Mouse (Mus musculus) stomach, postnatal 0 days (tissue): ENCODE measurements around the gene Rundc1. TPM values are rescaled to one million over a fixed set of nuclear protein-coding genes. Genes with fewer than 3 reads are reported as not detected.
A peak's percentile ranks its signal among the peaks of the same experiment; 100 is the strongest.

Experiments
- ATAC-seq: fragments of 200-750 bp; cut with Nextera tagmentation; 2 replicates; pipeline ENCODE4 v1.8.0; 2017; ENCODE audit not compliant: low FRiP score, low TSS enrichment
- DNase-seq: peaks from one replicate; pipeline ENCODE4 v3.0.0-alpha.2; 2016; ENCODE audit warnings: low spot score
- H3K27ac ChIP-seq: fragments of 300-500 bp; sonication (generic); replicated peaks from 2 replicates; pipeline ENCODE4 v1.5.1; 2014; ENCODE audit warnings: mild to moderate bottlenecking, control low read depth
- H3K27me3 ChIP-seq: fragments of 300-500 bp; sonication (generic); 2 replicates; pipeline ENCODE4 v1.6.1; 2014; ENCODE audit warnings: low read length; ENCODE audit not compliant: control insufficient read depth, insufficient read depth
- H3K36me3 ChIP-seq: fragments of 300-500 bp; sonication (generic); 2 replicates; pipeline ENCODE4 v1.6.1; 2014; ENCODE audit warnings: low read length, mixed read lengths; ENCODE audit not compliant: control insufficient read depth, insufficient read depth
- H3K4me1 ChIP-seq: fragments of 300-500 bp; sonication (generic); replicated peaks from 2 replicates; pipeline ENCODE4 v1.6.1; 2014; ENCODE audit warnings: antibody characterized with exemption; ENCODE audit not compliant: control insufficient read depth, insufficient read depth
- H3K4me2 ChIP-seq: fragments of 300-500 bp; sonication (generic); replicated peaks from 2 replicates; pipeline ENCODE4 v1.6.1; 2014; ENCODE audit warnings: low read depth, mild to moderate bottlenecking, control low read depth, moderate library complexity
- H3K4me3 ChIP-seq: fragments of 300-500 bp; sonication (generic); 2 replicates; pipeline ENCODE4 v1.5.1; 2014; ENCODE audit warnings: low read depth, low read length, control low read depth
- H3K9ac ChIP-seq: fragments of 300-500 bp; sonication (generic); 2 replicates; pipeline ENCODE4 v1.6.1; 2014; ENCODE audit warnings: mild to moderate bottlenecking, low read length, control low read depth, mixed read lengths
- H3K9me3 ChIP-seq: fragments of 300-500 bp; sonication (generic); 2 replicates; pipeline ENCODE4 v1.6.1; 2016; ENCODE audit warnings: low read length; ENCODE audit not compliant: control insufficient read depth
- CTCF ChIP-seq: IDR thresholded peaks from 2 replicates; pipeline ENCODE4 v1.5.1; 2016; ENCODE audit warnings: antibody characterized with exemption, low read depth, mild to moderate bottlenecking, moderate library complexity
- EP300 ChIP-seq: optimal IDR thresholded peaks from 2 replicates; pipeline ENCODE3; 2016; ENCODE audit warnings: antibody characterized with exemption
- WGBS: fragments of 180-500 bp; shearing (Covaris S2); extraction: QIAGEN DNeasy Blood & Tissue Kit; methylation state at CpG from one replicate; pipeline ENCODE4 v1.1.7; 2014; 5-methylcytosine and 5-hydroxymethylcytosine counted together
- polyA plus RNA-seq: library from polyadenylated mRNA; unstranded; fragments of >200 nt; fragmentation: Nextera tagmentation; extraction: Ambion mirVana; gene quantifications from 2 replicates; pipeline ENCODE4 v1.2.1, GENCODE M21; 2015

The Rundc1 gene
- polyA plus RNA-seq, 1 experiment from 2014 or later, result 11.3 TPM

- Histone ChIP-seq H3K4me1 (peaks cover 9% of the 10 kb centered on the region), H3K9ac (peak overlapping the region; percentile 64), H3K9me3 (no peaks in the 10 kb centered on the region), H3K27me3 (no peaks in the 10 kb centered on the region), H3K4me3 (peak overlapping the region; percentile 75), H3K4me2 (peak overlapping the region; percentile 95), H3K27ac (peak overlapping the region; percentile 45; the same call in 1 of the 2 replicates), H3K36me3 (no peaks in the 10 kb centered on the region)
- DNase-seq (peak; percentile 80), ATAC-seq (peak; percentile 55)
- under 1% methylated on average over 51 of the region's 54 CpGs for WGBS
- TF ChIP-seq EP300 (no peak), CTCF (peak; percentile 81)
These were observed 42.8 kb downstream of the Rundc1 start for GRCm38 (mm10) chr11:101467477-101468262.

GRCm38 (mm10) chr11:101468263-101468688 lies 43.4 kb downstream of the Rundc1 start:
- Histone ChIP-seq H3K4me1 (peaks cover 8% of the 10 kb centered on the region), H3K4me2 (peak overlapping the region; percentile 95), H3K9ac (peak overlapping the region; percentile 64), H3K27ac (peak overlapping the region; percentile 45; the same call in 1 of the 2 replicates), H3K4me3 (peak overlapping the region; percentile 75), H3K9me3 (no peaks in the 10 kb centered on the region), H3K36me3 (no peaks in the 10 kb centered on the region), H3K27me3 (no peaks in the 10 kb centered on the region)
- WGBS, result under 1% methylated on average over 25 of the region's 31 CpGs
- DNase-seq, result no peak
- TF ChIP-seq EP300, result no peak
- no peak for TF ChIP-seq CTCF
- no peak for ATAC-seq

GRCm38 (mm10) chr11:101468731-101469130 lies 43.8 kb downstream of the Rundc1 start:
- Histone ChIP-seq H3K27ac (no peak overlapping the region; the same call in 1 of the 2 replicates), H3K4me1 (peaks cover 8% of the 10 kb centered on the region), H3K36me3 (no peaks in the 10 kb centered on the region), H3K4me2 (peak overlapping the region; percentile 95), H3K9ac (peak overlapping the region; percentile 64), H3K4me3 (peak overlapping the region; percentile 75), H3K27me3 (no peaks in the 10 kb centered on the region), H3K9me3 (no peaks in the 10 kb centered on the region)
- DNase-seq (no peak), ATAC-seq (no peak)
- 13% methylated on average over 13 of the region's 13 CpGs for WGBS
- TF ChIP-seq CTCF, result no peak
- no peak for TF ChIP-seq EP300

- H3K4me1 ChIP-seq, result peaks cover 4% of the 10 kb centered on the region
- DNase-seq, result no peak
- TF ChIP-seq EP300, result no peak
- peak overlapping the region; percentile 95 for H3K4me2 ChIP-seq
- WGBS, result 57% methylated on average over 4 of the region's 4 CpGs
- ATAC-seq, result no peak
- H3K27me3 ChIP-seq, result no peaks in the 10 kb centered on the region
- H3K9ac ChIP-seq, result no peak overlapping the region
- no peak overlapping the region for H3K4me3 ChIP-seq
- no peaks in the 10 kb centered on the region for H3K9me3 ChIP-seq
- H3K36me3 ChIP-seq, result no peaks in the 10 kb centered on the region
- H3K27ac ChIP-seq, result no peak overlapping the region
These were observed 44.3 kb downstream of the Rundc1 start for GRCm38 (mm10) chr11:101469155-101469554.

GRCm38 (mm10) chr11:101470206-101470605 lies 45.3 kb downstream of the Rundc1 start:
- H3K27me3 ChIP-seq, result no peaks in the 10 kb centered on the region
- no peak for TF ChIP-seq CTCF
- no peak for TF ChIP-seq EP300
- no peaks in the 10 kb centered on the region for H3K36me3 ChIP-seq
- DNase-seq, result no peak
- no peak overlapping the region for H3K9ac ChIP-seq
- no peak for ATAC-seq
- H3K9me3 ChIP-seq, result no peaks in the 10 kb centered on the region
- 43% methylated on average over 7 of the region's 7 CpGs for WGBS
- H3K4me3 ChIP-seq, result no peak overlapping the region
- no peak overlapping the region for H3K4me2 ChIP-seq
- no peak overlapping the region for H3K27ac ChIP-seq
- no peaks in the 10 kb centered on the region; the same call in 1 of the 2 replicates for H3K4me1 ChIP-seq

GRCm38 (mm10) chr11:101471926-101472325 lies 47.0 kb downstream of the Rundc1 start:
- Histone ChIP-seq H3K4me2 (no peak overlapping the region), H3K27ac (no peak overlapping the region), H3K4me3 (no peak overlapping the region), H3K9ac (no peak overlapping the region), H3K36me3 (no peaks in the 10 kb centered on the region), H3K9me3 (no peaks in the 10 kb centered on the region), H3K4me1 (no peaks in the 10 kb centered on the region; the same call in 1 of the 2 replicates), H3K27me3 (no peaks in the 10 kb centered on the region)
- 64% methylated on average over 3 of the region's 3 CpGs for WGBS
- TF ChIP-seq EP300, result no peak
- no peak for TF ChIP-seq CTCF
- ATAC-seq, result no peak
- no peak for DNase-seq
